In the genomic region with DNA sequence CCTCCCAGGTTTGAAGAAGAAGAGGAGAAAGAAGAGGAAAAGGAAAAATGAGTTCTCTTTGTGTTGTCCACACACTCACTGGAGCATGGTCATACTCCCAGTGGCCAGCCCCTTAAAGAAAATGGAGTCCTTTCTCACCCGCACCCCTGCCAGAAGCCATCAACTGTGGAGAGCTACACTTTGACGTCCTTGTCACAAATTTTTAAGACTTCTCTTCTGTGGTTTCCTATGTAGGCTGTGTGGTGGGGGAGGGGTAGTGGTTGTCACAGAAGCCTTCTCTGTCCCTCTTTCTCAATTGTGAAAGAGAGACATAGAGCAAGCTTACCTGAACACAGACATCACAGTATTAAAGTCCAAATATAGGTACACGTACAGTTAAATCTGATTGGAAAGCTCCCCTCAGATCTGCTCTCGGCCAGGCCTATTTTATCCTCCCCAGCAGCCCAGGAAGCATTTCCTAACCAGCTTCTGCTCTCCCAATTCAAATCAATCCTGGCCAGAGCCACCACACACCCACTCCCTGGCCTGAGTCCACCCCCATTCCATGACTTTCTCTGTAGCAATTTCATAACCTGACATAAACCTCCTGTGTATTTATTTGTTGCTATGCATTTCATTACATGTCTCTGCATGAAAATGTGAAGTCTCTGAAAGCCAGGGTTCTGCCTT, we compare ENCODE assay signal across 11 mouse cellular contexts.
DNase-seq lines count a peak whose midpoint lies in the region; ATAC-seq and TF ChIP-seq lines count a peak whose summit lies in the region.
"Had no signal": no experiment of that assay in that cellular context is flagged by ENCODE, and none has a peak within 500 bp of the region (broad histone marks: within the 10 kb centered on the region; RNA-seq: fewer than 3 reads in every experiment).

No protein-coding gene starts in this region.

- TF ChIP-seq POLR2A in lung, adult 2 months (IDR thresholded peaks at IDR 0.05; ENCODE audit: borderline replicate concordance, extremely low read depth, low read depth, low read length): no peak
- TF ChIP-seq POLR2A in embryonic fibroblast, embryonic 13.5 days (IDR thresholded peaks at IDR 0.05; ENCODE audit: low read depth, low read length): no peak

- no peak overlapping the region for H3K27ac ChIP-seq in lung, embryonic 14.5 days (ENCODE audit: low read depth)
- H3K27ac ChIP-seq in embryonic fibroblast, embryonic 13.5 days (ENCODE audit: insufficient read depth, low read length): peak overlapping the region; percentile 68
- H3K27ac ChIP-seq: liver, embryonic 15.5 days; neural tube, embryonic 13.5 days had no signal

- no peak overlapping the region for H3K4me3 ChIP-seq in lung, embryonic 14.5 days (ENCODE audit: low read depth, low read length)
- H3K4me3 ChIP-seq in lung, adult 2 months (replicated peaks; ENCODE audit: extremely low read depth, low read depth, low read length): no peak overlapping the region
- no peak overlapping the region for H3K4me3 ChIP-seq in embryonic fibroblast, embryonic 13.5 days (ENCODE audit: insufficient read depth, low read length)
- H3K4me3 ChIP-seq: liver, embryonic 15.5 days; neural tube, embryonic 13.5 days had no signal

- intact Hi-C loops in heart, postnatal 36 days (cut with DNase I): no loop called here
- intact Hi-C loops in left cerebral cortex, postnatal 4 days (cut with DNase I): no loop called here

- H3K27me3 ChIP-seq in lung, embryonic 14.5 days (ENCODE audit: insufficient read depth, low read length): no peaks in the 10 kb centered on the region
- H3K27me3 ChIP-seq: liver, embryonic 15.5 days; neural tube, embryonic 13.5 days had no signal

- H3K4me1 ChIP-seq in lung, embryonic 14.5 days (ENCODE audit: insufficient read depth): no peaks in the 10 kb centered on the region
- H3K4me1 ChIP-seq in lung, adult 2 months (ENCODE audit: control insufficient read depth, insufficient read depth, low read length): no peaks in the 10 kb centered on the region
- peaks cover 11% of the 10 kb centered on the region for H3K4me1 ChIP-seq in embryonic fibroblast, embryonic 13.5 days (ENCODE audit: control insufficient read depth, insufficient read depth, low read length)
- H3K4me1 ChIP-seq: liver, embryonic 15.5 days had no signal

- 56% methylated on average over 4 of the region's 4 CpGs for WGBS in lung, embryonic 14.5 days
- WGBS in lung, adult 2 months: 54% methylated on average over 4 of the region's 4 CpGs

- no peaks in the 10 kb centered on the region for H3K9me3 ChIP-seq in lung, embryonic 14.5 days (ENCODE audit: low read depth, low read length)
- H3K9me3 ChIP-seq: liver, embryonic 15.5 days; neural tube, embryonic 13.5 days had no signal

- H3K4me2 ChIP-seq in lung, embryonic 14.5 days: no peak overlapping the region
- H3K4me2 ChIP-seq: liver, embryonic 15.5 days; neural tube, embryonic 13.5 days had no signal

- peak; percentile 15 for DNase-seq in lung, embryonic 14.5 days
- DNase-seq in lung, adult 2 months: no peak
- DNase-seq in heart, postnatal 36 days: peak; percentile 20 to 37
- peak; percentile 36 for DNase-seq in lung, postnatal 14 days
- DNase-seq in thymus, postnatal 10 days (ENCODE audit: low spot score in 2 of 2): no peak
- no peak for DNase-seq in left cerebral cortex, postnatal 4 days
- DNase-seq: kidney, adult 18-20 months had no signal

- H3K9ac ChIP-seq in lung, embryonic 14.5 days: no peak overlapping the region
- H3K9ac ChIP-seq: liver, embryonic 15.5 days had no signal

- no peak for TF ChIP-seq CTCF in lung, embryonic 14.5 days (IDR thresholded peaks at IDR 0.05; ENCODE audit: low read depth)
- no peak for TF ChIP-seq CTCF in lung, adult 2 months (IDR thresholded peaks at IDR 0.05; ENCODE audit: insufficient read depth, low read length)
- no peak for TF ChIP-seq CTCF in embryonic fibroblast, embryonic 13.5 days (IDR thresholded peaks at IDR 0.05; ENCODE audit: borderline replicate concordance, insufficient read depth, low read length)

- ATAC-seq in lung, embryonic 14.5 days (ENCODE audit: insufficient read depth): no peak
- ATAC-seq: forebrain, embryonic 14.5 days had no signal

- H3K36me3 ChIP-seq in lung, embryonic 14.5 days (ENCODE audit: insufficient read depth): no peaks in the 10 kb centered on the region
- H3K36me3 ChIP-seq: liver, embryonic 15.5 days; neural tube, embryonic 13.5 days had no signal

Comparison
In these comparisons a context has a peak if more than half of its experiments do, and no peak if none do; other contexts are left out.
1. DNase-seq: peak in lung, embryonic 14.5 days (single experiment), heart, postnatal 36 days (2 of 2) and lung, postnatal 14 days (single experiment); none in lung, adult 2 months (single experiment), thymus, postnatal 10 days (0 of 2) and left cerebral cortex, postnatal 4 days (single experiment).